Mouse (Mus musculus): ENCODE data around the gene Spg11.

Gene Spg11

DNA sequence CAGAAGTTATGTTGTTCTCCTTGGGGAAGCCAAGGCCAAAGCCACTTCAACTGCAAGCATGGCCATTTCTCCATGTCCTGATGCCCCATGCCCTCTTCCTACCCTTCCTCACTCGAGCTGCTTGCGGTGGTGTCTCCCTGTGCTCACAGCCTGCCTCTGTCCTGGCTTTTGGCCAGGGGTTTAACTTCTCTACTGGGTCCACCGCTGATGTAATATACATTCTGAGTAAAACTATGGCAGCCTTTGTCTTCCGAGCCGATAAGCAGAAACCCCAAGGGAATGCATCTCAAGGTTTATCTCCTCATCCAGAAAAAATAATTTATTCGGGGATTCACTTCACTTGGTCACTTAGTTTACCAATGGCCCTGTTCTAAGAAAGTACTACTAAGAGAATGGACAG, 28.5 kb upstream of the Spg11 start:
- CTCF ChIA-PET, result no interaction called here

GRCm38 (mm10) chr2:122145756-122146155, 27.6 kb upstream of the Spg11 start:
- CTCF ChIA-PET, result no interaction called here

GRCm38 (mm10) chr2:122143111-122143510, 24.9 kb upstream of the Spg11 start:
- CTCF ChIA-PET, result interaction anchor here (0.7 kb wide), 1 partner anchor 14 kb away, joined by 5 read pairs; no protein-coding TSS in a partner anchor

DNA sequence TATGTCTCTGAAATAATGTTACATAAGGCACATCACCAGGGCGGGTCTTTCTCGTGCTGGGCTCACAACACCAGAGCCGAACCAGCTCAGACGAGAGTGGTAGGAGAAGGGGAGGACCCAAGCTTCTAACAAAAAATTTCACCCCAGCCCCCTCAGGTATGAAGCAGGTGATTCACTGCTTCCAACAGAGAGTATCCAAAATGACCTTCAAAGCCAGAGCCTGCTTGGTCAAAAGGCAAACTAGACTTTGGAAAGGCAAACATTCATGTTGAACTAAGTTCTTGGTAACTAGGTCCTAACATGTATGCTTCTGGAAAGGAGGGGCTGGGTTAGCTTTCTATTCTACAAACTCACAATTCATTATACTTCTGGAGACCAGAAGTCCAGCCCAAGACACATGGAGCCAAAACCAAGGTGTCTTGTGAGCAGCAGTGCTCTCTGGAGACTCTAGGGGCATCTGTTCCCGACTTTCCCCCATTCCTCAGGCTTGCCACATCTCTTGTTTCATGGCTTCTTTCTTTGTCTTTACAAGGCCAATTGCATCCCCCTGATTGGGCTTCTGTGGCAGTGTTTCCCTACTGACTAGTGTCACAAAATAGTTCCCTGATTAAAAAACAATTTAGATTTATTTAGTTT, 23.3 kb upstream of the Spg11 start:
- CTCF ChIA-PET, result no interaction called here

- CTCF ChIA-PET, result no interaction called here
Observed at GRCm38 (mm10) chr2:122140815-122141214, 22.6 kb upstream of the Spg11 start.

- CTCF ChIA-PET, result no interaction called here
Observed at GRCm38 (mm10) chr2:122137839-122138465, 19.8 kb upstream of the Spg11 start.

DNA sequence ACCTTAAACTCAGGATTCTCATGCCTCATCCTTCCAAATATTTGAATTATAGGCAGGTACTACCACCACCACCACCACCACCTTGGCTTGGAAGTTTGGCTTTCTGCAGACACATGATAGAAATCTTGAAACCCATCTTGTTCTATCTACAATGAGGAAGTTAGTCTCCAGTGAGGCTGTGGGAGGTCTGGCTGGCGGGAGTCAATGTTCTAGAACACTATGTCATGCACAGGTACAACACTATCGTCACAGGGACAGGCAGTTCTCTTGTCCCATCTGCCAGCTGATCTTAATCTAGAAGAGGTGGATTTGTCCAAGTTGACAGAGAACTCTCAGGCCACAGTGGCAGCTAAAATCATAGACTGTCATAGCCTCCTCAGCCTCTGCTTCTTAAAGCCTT, 14.4 kb upstream of the Spg11 start:
- CTCF ChIA-PET, result no interaction called here

- CTCF ChIA-PET, result no interaction called here
Observed at GRCm38 (mm10) chr2:122132078-122132477, 13.9 kb upstream of the Spg11 start.

DNA sequence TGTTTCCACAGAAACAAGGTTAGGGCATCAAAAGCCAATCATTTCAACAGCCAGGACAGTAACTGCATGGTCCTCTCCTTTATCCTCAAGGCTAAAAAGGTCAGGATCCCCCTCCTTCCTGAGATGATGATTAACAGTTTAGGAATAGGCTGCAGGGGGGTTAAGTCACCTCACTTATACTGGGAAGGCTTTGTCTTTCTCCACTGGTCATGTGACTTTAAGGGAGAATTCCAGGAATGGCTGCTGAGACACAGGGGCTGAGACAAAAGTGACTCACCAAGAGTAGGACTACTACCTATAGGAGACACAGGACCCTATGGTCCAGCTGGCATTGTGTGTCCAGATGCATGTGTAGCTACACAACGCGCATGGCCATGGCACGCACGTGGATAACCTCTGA, 9.4 kb upstream of the Spg11 start:
- CTCF ChIA-PET, result no interaction called here

DNA sequence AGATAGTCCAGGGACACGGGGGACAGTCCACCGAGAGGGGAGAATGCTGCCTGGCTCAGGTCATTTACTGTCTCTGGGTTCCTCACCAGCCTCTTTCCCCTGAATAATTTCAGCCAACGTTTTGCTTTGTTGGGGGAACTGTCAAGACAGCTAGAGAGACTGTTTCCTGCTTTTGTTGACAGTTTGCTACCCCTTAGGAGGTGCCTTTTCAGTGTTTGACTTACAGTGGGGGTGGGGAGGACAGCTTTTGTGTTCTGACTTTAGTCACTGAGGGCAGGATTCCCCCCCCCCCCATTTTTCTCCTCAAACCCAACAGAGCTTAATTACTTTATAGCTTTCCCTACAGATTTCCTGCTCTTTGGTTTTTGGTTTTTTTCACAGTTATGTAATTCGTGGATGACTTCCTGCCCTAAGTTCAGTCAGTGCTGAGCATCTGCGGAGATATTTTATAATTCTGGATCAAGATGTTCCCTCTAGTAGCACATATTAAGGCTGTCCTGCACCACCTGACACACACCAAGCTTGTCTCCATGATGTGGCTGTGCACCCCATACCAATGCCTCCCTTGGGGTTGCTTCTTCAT, 8.7 kb upstream of the Spg11 start:
- CTCF ChIA-PET, result interaction anchor here (0.6 to 0.9 kb wide), 2 partner anchors 25 to 27 kb away, joined by 3 to 7 read pairs; no protein-coding TSS in a partner anchor

DNA sequence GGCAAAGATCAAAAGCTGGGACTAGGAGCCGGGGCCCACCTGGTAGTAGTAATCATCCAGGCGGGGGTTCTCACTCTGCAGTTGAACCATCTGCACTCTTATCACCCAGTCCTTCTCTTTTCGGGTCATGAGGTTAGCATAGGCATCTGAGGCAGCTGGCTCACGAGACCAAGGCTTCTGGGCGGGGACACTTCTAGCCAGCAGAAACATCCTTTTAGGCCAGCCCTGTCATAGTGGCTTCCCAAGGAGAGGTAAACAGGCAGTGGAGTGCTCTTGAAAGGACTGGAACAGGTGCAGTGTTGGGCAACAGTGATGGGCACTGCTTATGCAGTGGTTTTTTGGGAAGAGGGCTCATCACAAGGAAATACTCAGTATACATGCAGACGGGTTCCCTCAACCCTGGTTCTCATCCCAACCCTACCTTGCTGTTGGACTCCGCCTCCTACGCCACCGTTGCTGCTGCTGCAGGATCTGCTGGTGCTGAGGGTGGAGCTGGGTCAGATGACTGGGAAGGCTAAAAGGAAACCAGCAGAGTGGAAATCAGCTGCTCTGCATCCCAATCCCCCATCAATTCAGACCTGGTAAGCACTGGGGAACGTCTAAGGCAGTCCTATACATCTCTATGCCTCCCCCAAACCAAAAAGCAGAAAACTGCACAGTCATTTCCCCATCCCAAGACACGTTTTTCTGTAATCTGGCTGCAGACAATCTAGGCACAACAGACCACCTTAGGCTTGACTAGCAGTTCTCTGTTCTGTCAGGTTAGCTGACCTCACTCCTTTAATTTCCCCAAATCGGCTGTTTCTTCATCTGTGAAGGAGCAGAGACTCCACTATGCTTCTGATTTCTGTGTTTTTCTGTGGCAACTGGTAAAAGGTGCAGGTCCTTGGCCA, 7.7 kb upstream of the Spg11 start:
- CTCF ChIA-PET, result interaction anchor here (0.9 kb wide), 1 partner anchor 26 kb away, joined by 3 read pairs; no protein-coding TSS in a partner anchor

- CTCF ChIA-PET, result no interaction called here
Observed at GRCm38 (mm10) chr2:122116888-122117287, 1.3 kb downstream of the Spg11 start.

DNA sequence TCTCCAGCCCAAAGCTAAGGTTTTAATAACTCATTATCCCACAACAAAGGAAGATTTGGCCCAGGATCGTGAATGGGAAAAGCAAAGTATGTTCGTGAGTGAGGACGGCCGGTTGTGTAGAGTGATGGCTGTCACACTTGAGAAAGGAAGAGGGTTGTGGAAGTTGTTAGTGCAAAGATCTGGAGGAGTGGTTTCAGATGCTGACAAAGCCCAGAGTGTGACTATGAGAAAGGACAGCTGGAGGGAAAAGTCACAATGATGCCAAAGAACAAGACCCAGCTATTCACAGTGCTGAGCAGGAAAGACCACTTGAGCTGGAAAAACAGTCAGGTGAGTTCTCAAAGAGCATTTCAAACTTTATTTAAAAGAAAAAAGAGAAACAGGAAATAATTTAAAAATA, 8.5 kb downstream of the Spg11 start:
- CTCF ChIA-PET, result no interaction called here

DNA sequence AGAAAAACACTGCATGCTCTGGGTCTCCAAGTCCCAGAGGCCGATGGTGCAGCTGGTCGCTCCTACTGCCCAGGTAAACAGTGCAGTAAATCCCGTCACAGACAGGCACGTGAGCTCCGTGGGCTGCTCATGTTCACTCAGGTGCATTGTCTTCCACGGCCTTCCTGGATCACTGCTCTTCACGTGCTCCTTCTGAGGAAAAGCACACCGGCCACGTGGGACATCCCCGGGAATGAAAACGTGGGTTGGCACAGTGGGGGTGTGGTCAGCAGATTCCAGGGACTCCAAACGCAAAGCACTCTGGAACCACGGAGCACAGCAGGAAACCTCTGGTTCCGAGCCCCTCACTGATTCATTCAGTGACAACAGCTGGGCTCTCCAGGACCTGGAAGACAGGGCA, 10.1 kb downstream of the Spg11 start:
- CTCF ChIA-PET, result no interaction called here

DNA sequence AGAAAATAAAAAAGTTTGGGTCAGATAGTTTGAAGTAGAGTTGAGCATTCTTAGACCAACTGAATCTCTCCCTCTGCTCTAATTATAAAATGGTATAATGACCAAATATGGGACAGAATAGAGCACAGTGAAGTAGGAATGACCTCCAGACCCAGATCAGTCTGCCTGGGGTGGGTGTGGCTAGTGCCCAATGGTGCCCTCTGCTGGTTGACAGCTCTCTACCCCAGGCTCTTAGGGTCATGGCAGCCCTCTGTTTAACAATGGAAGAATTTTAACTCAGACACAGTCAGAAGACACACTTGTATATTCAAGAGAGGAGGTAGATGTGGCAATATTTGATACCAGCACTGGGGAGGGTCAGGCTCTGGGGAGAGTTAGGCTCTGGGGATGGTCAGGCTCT, 16.1 kb downstream of the Spg11 start:
- CTCF ChIA-PET, result no interaction called here

GRCm38 (mm10) chr2:122097686-122098085, 20.5 kb downstream of the Spg11 start:
- CTCF ChIA-PET, result interaction anchor here (0.7 kb wide), 1 partner anchor 135 kb away, joined by 3 read pairs; no protein-coding TSS in a partner anchor

DNA sequence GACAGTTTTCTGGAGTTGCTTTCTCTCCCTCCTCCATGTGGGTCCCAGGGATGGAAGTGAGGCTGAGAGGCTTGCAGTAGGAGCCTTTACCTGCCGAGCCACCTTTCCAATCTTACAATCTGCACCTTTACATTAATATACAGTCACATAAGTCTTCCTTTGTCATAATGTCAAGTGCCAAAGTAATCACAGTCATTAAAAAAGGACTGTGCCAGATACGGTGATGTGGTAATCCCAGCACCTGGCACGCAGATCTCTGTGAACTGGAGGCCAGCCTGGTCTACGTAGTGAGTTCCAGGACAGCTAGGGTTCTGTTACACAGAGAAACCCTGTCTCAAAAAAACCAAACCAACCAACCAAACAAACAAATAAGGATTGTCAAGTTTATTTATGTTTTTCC, 24.3 kb downstream of the Spg11 start:
- CTCF ChIA-PET, result no interaction called here

DNA sequence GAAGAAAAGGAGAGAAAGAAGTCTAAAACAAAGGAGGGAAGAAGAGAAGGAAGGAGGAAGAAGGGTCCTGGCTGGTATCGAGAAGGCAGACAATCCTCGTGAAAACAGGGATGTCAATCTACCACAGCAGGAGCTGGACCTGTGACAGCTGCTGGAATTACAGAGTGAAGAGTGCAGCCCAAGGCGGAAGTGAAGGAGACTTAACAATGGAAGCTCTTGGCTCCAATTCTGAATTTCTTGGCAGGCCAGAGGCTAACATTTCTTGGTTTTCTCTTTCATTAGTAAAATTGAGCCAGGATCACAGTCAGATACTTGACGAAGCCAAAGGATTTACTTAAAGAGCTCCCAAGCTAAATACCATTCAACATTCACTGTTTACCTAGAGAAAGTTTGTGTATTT, 31.7 kb downstream of the Spg11 start:
- CTCF ChIA-PET, result no interaction called here

- CTCF ChIA-PET, result interaction anchor here (0.8 kb wide), 1 partner anchor 1509 kb away, joined by 3 read pairs; no protein-coding TSS in a partner anchor
Observed at GRCm38 (mm10) chr2:122081728-122082456, 36.3 kb downstream of the Spg11 start.

GRCm38 (mm10) chr2:122069922-122070321, 48.3 kb downstream of the Spg11 start:
- CTCF ChIA-PET, result interaction anchor here (1.1 kb wide), 1 partner anchor 173 kb away, joined by 5 read pairs; no protein-coding TSS in a partner anchor

DNA sequence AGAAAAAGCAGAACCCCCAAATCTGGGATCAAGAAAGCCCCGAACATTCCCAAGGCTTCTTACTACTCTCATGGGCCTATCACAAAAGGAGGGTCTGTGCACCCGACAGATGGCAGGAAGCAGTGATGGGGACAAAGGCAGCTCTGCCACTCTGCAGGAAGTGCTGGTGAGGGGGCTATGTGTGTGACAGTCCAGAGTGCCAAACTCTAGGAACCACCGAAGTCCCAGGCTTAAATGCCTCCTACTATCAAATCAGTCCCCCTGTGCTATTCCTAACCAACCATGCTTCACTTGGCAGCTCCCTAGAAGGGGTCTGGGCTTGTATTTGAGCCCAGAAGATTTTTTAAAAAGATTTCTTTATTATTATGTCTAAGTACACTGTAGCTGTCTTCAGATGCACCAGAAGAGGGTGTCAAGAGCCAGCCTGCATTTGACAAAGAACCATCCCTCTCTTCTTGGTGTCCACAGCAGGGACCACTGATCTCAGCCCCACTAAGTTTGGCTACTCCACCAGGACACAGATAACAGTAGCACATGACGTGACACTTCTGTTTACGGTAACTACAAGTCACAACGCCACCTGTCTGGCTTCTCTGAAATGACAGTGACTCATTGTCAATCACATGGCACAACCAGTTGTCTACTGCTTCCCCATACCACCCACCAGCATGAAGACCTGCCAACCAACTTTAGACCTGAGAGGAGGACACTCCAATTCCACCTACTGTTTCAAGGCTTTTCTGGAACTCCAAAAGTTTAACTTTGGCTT, 48.9 kb downstream of the Spg11 start:
- CTCF ChIA-PET, result interaction anchor here (1.1 kb wide), 1 partner anchor 94 kb away, joined by 3 read pairs; no protein-coding TSS in a partner anchor

Data from spleen, embryonic (tissue).